Mouse (Mus musculus) bone marrow macrophage, adult 2 months (primary cell): ENCODE measurements around the gene 2510039O18Rik. TPM values are rescaled to one million over a fixed set of nuclear protein-coding genes. Genes with fewer than 3 reads are reported as not detected.
A peak's percentile ranks its signal among the peaks of the same experiment; 100 is the strongest.

Source experiments
- H3K27ac ChIP-seq: 2 replicates; pipeline ENCODE4 v1.5.1; 2012; ENCODE audit warnings: low read depth, low read length; ENCODE audit not compliant: insufficient read depth
- H3K4me1 ChIP-seq: 2 replicates; pipeline ENCODE4 v1.6.1; 2012; ENCODE audit warnings: low read length; ENCODE audit not compliant: control insufficient read depth, insufficient read depth
- H3K4me3 ChIP-seq: 2 replicates; pipeline ENCODE4 v1.5.1; 2012; ENCODE audit warnings: mild to moderate bottlenecking, low read length, moderate library complexity; ENCODE audit not compliant: insufficient read depth
- CTCF ChIP-seq: IDR thresholded peaks from 2 replicates; pipeline ENCODE4 v1.5.1; 2012; ENCODE audit warnings: low read depth, mild to moderate bottlenecking, low read length, moderate library complexity
- POLR2A ChIP-seq: IDR thresholded peaks from 2 replicates; pipeline ENCODE4 v1.6.1; 2012; ENCODE audit warnings: mild to moderate bottlenecking, low read depth, low read length, borderline replicate concordance
- polyA plus RNA-seq: library from polyadenylated mRNA; stranded (reverse); fragments of >200 nt; gene quantifications from 2 replicates; pipeline ENCODE4 v1.2.4, GENCODE M21; 2012; ENCODE audit not compliant: missing spikeins, insufficient read depth, insufficient read length

2510039O18Rik gene
- polyA plus RNA-seq, 1 experiment: 57.5 TPM

GRCm38 (mm10) chr4:147957141-147957540 is 16.4 kb downstream of the 2510039O18Rik start:
- H3K4me3 ChIP-seq: no peak overlapping the region
- H3K4me1 ChIP-seq: no peaks in the 10 kb centered on the region
- TF ChIP-seq POLR2A: no peak
- no peak overlapping the region for H3K27ac ChIP-seq

- Histone ChIP-seq H3K4me1 (no peaks in the 10 kb centered on the region), H3K4me3 (no peak overlapping the region), H3K27ac (no peak overlapping the region)
- no peak for TF ChIP-seq POLR2A
- TF ChIP-seq CTCF: peak; percentile 52; the same call in 1 of the 2 replicates
Observed at GRCm38 (mm10) chr4:147959881-147960831, 19.5 kb downstream of the 2510039O18Rik start.

- no peak overlapping the region for H3K27ac ChIP-seq
- no peaks in the 10 kb centered on the region for H3K4me1 ChIP-seq
- no peak overlapping the region for H3K4me3 ChIP-seq
- TF ChIP-seq CTCF: no peak
- no peak for TF ChIP-seq POLR2A
Observed at GRCm38 (mm10) chr4:147962781-147963180, 22.1 kb downstream of the 2510039O18Rik start.

- Histone ChIP-seq H3K4me3 (no peak overlapping the region), H3K27ac (no peak overlapping the region), H3K4me1 (no peaks in the 10 kb centered on the region)
- TF ChIP-seq POLR2A (no peak), CTCF (no peak)
Observed at GRCm38 (mm10) chr4:147963623-147964022, 22.9 kb downstream of the 2510039O18Rik start.

GRCm38 (mm10) chr4:147965712-147966111 is 25.0 kb downstream of the 2510039O18Rik start:
- TF ChIP-seq POLR2A: no peak
- TF ChIP-seq CTCF: no peak
- Histone ChIP-seq H3K4me1 (no peaks in the 10 kb centered on the region), H3K27ac (no peak overlapping the region), H3K4me3 (no peak overlapping the region)

GRCm38 (mm10) chr4:147968816-147969215 is 28.1 kb downstream of the 2510039O18Rik start:
- H3K4me1 ChIP-seq: no peaks in the 10 kb centered on the region
- no peak for TF ChIP-seq CTCF
- TF ChIP-seq POLR2A: no peak
- H3K27ac ChIP-seq: no peak overlapping the region
- no peak overlapping the region for H3K4me3 ChIP-seq

- H3K4me1 ChIP-seq: no peaks in the 10 kb centered on the region
Observed at GRCm38 (mm10) chr4:147969337-147969736, 28.6 kb downstream of the 2510039O18Rik start.

GRCm38 (mm10) chr4:147976237-147976636 is 35.5 kb downstream of the 2510039O18Rik start:
- H3K4me3 ChIP-seq: no peak overlapping the region
- H3K27ac ChIP-seq: no peak overlapping the region
- no peak for TF ChIP-seq CTCF
- no peak for TF ChIP-seq POLR2A
- no peaks in the 10 kb centered on the region for H3K4me1 ChIP-seq

More at GRCm38 (mm10) chr4:147969337-147969736, 28.6 kb downstream of the 2510039O18Rik start:
- TF ChIP-seq CTCF: no peak
- TF ChIP-seq POLR2A: no peak
- no peak overlapping the region for H3K27ac ChIP-seq
- H3K4me3 ChIP-seq: no peak overlapping the region

GRCm38 (mm10) chr4:147977726-147978125 is 37.0 kb downstream of the 2510039O18Rik start:
- no peak overlapping the region for H3K4me3 ChIP-seq
- TF ChIP-seq CTCF (no peak), POLR2A (no peak)
- no peaks in the 10 kb centered on the region for H3K4me1 ChIP-seq
- no peak overlapping the region for H3K27ac ChIP-seq

GRCm38 (mm10) chr4:147978391-147978790 is 37.7 kb downstream of the 2510039O18Rik start:
- Histone ChIP-seq H3K27ac (no peak overlapping the region), H3K4me1 (no peaks in the 10 kb centered on the region), H3K4me3 (no peak overlapping the region)
- TF ChIP-seq POLR2A (no peak), CTCF (no peak)

GRCm38 (mm10) chr4:147979441-147979860 is 38.8 kb downstream of the 2510039O18Rik start:
- H3K4me1 ChIP-seq: no peaks in the 10 kb centered on the region
- no peak overlapping the region for H3K27ac ChIP-seq
- TF ChIP-seq CTCF: no peak
- TF ChIP-seq POLR2A: no peak
- H3K4me3 ChIP-seq: no peak overlapping the region
